Mouse (Mus musculus) spleen, adult 12 weeks (tissue): Measurements from ENCODE around the gene Eogt.

Source experiments
- DNase-seq: peaks from one replicate; pipeline ENCODE4 v3.0.0; 2022; ENCODE audit warnings: low spot score

The Eogt gene

DNA sequence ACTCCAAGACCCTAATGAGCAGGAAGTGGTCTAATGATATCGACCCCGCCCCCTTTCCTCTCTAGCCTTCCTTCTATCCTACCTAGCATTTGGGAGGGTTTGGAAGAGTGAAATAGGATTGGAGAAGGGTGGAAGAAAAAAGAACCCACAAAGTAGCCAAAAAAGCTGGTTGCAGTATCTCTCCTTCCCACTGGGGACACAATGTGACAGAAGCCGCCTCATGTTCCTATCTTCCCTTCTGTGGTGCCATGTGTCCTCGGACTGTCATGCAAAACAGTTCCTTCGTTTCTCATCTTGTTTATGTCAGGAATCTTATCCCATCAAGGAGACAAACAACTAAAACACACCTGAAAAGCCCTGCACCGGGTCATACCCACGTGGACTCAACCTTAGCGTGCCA, 42.9 kb downstream of the Eogt start:
- DNase-seq: no peak

DNA sequence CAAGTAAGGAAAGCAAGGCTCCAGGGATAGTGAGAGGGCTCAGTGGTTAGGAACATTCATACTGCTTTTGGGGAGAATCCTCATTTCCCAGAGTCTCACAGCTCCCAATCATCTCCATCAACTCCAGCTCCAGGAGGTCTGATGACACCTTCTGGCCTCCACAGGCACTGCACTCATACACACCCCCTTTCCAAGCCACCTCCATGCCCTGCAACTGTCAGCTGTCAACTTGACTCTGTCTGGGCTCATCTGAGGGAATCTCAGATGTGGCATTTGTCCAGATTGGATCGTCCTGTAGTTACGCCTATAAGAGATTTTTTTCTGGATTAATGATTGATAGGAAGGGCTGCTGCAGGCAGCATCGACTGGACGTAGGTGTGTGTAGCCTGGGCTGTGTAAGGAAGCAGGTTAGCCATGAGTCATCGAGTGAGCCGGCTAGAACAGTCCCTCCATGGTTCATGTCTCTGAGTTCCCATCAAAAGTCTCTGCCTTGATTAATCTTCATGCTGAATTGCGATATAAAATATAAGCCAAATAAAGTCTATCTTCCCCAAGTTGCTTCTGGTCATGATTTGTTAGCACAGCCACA, 44.6 kb downstream of the Eogt start:
- DNase-seq: no peak

DNA sequence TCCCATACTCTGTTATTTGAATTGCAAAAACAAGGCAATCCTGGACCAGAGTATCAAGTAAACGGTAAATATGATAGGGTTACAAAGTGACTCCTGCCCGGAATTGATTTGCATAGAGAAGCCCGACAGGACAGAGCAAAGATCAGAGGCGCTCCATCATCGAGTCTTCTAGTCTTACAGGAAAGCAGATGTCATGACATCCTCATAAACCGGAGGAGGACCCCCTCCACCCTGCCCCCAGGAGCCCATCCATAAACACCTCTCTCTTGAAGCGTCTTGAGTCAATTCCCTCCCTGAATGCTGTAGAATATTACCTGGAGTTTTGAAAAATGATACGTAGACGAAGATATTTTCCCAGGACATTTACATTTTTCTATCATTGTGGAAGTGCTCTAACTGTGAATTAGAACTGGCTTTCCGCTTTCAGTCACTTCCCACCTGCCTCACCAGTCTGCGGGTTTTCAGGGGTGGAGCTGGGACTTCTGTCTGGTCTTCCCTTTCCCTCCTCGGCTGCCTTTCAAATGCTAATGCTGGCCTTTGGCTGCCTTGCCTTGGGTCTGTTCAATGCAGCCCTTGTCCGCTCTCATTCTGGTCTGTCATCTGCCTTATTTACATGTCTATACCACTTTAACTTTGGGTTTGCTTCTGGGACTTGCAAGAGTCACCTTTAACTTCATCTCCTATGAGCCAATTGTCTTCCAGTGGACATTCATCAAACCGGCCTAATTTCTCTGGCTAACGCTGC, 46.9 kb downstream of the Eogt start:
- no peak for DNase-seq

DNA sequence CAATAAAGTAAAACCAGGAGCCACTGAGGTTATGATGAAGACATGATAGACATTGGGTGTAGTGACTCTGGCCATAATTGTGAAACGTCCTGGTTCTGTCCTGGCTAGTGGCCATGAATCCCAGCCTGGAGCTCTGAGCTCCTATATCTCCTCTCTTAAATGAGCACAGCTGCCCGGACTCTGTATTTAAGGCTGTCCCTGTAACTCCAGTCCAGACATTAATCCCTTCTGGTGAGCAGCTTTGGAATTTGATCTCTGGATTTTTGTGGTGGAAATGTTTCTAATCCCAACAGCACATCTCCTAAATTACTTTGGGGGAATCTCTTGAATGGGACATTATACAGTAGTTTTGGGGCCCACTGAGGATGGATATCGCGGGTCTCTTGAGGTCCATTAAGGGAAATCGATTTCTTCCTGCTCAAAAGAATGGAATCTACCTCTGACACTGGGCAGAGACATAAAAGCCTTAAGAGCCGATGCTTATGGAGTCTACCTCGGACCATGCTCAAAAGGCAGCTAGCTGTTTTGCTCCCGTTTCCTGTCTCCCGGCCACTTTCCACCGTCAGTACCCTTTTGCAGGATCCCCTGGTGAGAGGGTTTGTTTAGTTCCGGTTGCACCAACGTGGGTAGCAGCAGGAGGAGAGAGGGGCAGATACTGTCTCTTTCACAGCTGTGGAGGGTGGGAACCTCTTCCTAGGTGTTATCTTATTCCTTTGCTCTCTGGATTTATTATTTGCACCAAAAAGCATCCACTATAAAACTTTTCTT, 47.6 kb downstream of the Eogt start:
- DNase-seq: no peak

DNA sequence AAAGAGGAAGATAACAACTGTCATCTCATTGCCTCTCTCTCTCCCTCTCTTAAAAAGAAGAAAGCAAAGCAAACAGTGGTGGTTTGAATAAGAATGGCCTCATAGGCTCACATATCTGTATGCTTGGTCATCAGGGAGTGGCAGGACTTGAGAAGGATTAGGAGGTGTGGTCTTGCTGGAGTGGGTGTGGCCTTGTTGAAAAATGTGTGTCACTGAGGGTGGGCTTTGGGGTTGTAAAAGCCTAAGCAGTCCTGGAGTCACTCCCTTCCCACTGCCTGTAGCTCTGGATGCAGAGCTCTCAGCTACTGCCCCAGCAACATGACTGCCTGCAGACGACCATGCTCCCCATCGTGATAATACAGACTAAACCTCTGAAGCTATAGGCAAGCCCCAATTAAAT, 66.6 kb downstream of the Eogt start:
- no peak for DNase-seq

DNA sequence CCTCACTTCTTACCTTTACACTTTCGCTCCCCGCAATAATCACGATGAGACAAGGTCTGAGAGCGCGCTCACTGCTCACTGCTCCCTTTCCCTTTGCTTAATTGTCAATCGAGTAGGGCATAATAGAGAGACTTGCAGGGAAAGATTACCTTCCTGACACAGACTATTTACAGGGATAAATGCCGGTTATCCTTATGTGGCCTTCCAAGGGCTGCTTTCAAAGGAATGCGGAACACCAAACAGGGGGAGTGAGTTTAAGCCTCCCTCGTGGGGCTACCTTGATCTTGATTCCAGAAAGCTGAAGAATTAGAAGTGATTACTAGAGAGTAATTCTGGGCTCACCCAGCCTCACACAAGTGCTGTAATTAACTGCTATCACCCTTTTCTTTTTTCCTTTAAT, 69.0 kb downstream of the Eogt start:
- DNase-seq: no peak

DNA sequence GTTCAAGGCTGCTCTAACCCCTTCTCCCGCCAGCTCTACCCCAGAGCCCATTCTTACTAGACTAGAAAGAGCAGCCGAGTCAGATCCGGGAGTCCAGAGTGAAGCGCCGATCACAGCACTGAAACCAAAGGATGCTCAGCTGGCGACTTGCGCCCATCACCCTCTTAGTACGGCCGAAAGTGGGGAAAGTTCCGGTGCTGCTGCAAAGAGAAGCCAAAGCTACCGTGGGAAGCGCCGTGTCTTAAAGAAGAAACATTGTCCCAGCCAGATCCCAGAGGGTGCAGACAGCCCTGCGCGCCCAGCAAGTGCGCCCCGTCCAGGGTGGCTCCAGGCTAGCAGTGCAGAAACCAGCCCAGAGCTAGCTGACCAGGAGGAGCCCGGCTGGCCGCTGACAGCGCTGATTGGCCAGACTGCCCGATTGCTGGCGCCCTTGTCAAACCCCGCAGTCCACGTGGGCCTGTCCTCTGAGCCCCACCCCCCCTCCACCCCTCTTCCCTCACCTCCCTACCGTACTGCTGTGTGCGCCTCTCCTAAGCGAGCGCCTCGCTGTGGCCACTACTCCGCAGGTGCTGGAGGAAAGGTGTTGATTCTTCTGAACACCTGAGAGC, 88.8 kb downstream of the Eogt start, which contains the start of gene Fam19a4:
TSS of gene Fam19a4 (minus strand) at position 340 of the 608 bp plus-strand sequence.
- no peak for DNase-seq
